Mouse (Mus musculus): Measurements from ENCODE around the gene Lats2.
A peak's percentile ranks its signal among the peaks of the same experiment; 100 is the strongest.

DNA sequence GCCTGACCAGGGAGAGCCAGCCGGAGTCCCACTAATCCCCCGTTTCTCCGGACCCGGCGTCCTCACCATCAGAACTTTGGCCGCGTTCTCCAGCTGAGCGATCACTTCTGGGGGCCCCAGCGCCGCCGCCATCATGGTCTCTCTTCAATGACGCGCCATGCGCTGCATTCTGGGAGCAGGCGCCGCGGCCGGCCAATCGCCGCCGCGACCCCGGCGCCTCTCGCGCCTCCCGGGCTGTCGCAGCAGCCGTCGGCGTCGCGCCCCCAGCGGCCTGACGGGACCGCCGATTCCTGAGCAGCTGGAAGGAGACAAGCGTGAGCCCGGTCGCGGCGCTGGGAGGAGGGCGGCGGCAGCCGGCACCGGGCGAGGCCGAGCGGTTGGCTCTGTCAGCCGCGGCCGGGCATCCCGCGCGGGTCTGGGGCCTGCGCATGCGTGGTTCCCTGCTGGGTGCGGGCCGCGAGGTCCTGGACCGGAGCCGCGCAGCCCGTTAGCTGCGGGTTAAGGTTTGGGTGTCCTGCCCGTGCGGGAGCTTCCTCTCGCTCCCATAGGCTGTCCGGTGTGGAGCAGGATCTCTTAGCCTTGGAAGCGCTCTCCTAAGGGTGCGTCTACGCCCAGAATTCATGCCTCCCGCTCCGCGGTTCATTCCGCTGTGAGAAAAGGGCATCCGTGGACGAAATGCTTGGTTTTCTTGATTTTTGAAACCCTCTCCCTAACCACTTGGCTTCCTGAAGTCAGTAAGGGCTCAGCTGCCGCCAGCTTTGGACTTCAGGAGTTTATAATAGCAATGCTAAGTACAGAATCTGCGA lies 93.2 kb downstream of the Lats2 start, which contains the start of gene Xpo4:
- TF ChIP-seq CTCF (IDR thresholded peaks at IDR 0.05; ENCODE audit: borderline replicate concordance, extremely low read depth, insufficient read depth, insufficient read length) (peak; percentile 32; the same call in 1 of the 2 replicates), POLR2A (IDR thresholded peaks at IDR 0.05; ENCODE audit: borderline replicate concordance, extremely low read depth, insufficient read depth, insufficient read length, poor library complexity, severe bottlenecking) (peak; percentile 79)

Measured in brain, embryonic 14.5 days (tissue).